Mouse (Mus musculus): Measurements from ENCODE around the gene Tigd4. TPM values are rescaled to one million over a fixed set of nuclear protein-coding genes. Genes with fewer than 3 reads are reported as not detected.

Gene Tigd4
- polyA plus RNA-seq, 1 experiment = not detected

- H3K79me3 ChIP-seq (ENCODE audit: low read depth) = no peaks in the 10 kb centered on the region
- no peak for TF ChIP-seq MYOD1 (IDR thresholded peaks at IDR 0.05; ENCODE audit: control insufficient read depth, insufficient read length, low read depth)
- TF ChIP-seq FOSL1 (IDR thresholded peaks at IDR 0.05; ENCODE audit: insufficient read depth, low read length, poor library complexity, severe bottlenecking) = no peak
- no peak for TF ChIP-seq CEBPB (IDR thresholded peaks at IDR 0.05; ENCODE audit: low read depth)
- TF ChIP-seq MYOG (IDR thresholded peaks at IDR 0.05; ENCODE audit: control insufficient read depth, extremely low read depth, insufficient read length) = no peak
- no peak for TF ChIP-seq CTCF (IDR thresholded peaks at IDR 0.05; ENCODE audit: control insufficient read depth, insufficient read depth, insufficient read length)
- no peak for TF ChIP-seq MAX (IDR thresholded peaks at IDR 0.05)
- TF ChIP-seq USF1 (IDR thresholded peaks at IDR 0.05; ENCODE audit: low read depth) = no peak
- H3K79me2 ChIP-seq (ENCODE audit: control insufficient read depth, insufficient read depth) = no peaks in the 10 kb centered on the region
- no peak overlapping the region for H3ac ChIP-seq (ENCODE audit: control insufficient read depth, insufficient read length, low read depth)
- H3K27me3 ChIP-seq (ENCODE audit: control insufficient read depth, insufficient read depth, insufficient read length) = no peaks in the 10 kb centered on the region
- H3K4me3 ChIP-seq (ENCODE audit: insufficient read depth, poor library complexity, severe bottlenecking) = no peak overlapping the region
- H3K36me3 ChIP-seq (ENCODE audit: control insufficient read depth, insufficient read depth) = no peaks in the 10 kb centered on the region
These were observed 5.4 kb downstream of the Tigd4 start for GRCm38 (mm10) chr3:84598756-84599155.

DNA sequence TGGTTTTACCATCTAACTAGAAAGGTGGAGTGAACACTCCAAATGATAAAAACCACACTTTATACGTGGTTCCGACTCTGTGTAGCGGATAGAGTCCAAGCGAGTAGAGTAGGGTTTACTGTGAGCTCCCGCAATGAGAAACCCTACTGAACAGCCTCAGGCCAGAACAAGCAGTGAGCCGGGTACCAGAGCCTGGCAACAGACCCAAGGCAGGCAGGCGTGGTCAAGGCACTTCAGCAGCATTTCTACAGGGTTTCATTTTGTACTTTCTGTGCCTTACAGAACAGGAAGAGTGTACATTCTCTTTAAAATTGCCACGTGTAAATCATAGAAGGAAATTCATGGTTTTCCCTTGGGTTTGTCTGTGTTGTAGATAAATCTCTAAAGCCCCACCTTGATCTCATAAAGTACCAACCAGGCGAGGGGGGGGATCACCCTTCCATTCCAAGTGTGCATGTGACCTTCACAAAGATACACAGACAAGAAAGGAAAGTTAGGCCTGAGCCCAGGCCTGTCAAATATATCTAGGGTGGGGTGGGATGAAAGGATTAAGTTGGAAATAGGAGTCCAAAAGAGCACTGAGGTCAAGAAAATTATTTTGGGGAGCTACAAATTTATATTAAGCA is 8.6 kb downstream of the Tigd4 start:
- H3K4me3 ChIP-seq (ENCODE audit: insufficient read depth, poor library complexity, severe bottlenecking) = no peak overlapping the region
- H3ac ChIP-seq (ENCODE audit: control insufficient read depth, insufficient read length, low read depth) = no peak overlapping the region
- TF ChIP-seq CEBPB (IDR thresholded peaks at IDR 0.05; ENCODE audit: low read depth) = no peak
- TF ChIP-seq MYOG (IDR thresholded peaks at IDR 0.05; ENCODE audit: control insufficient read depth, extremely low read depth, insufficient read length) = no peak
- TF ChIP-seq FOSL1 (IDR thresholded peaks at IDR 0.05; ENCODE audit: insufficient read depth, low read length, poor library complexity, severe bottlenecking) = no peak
- TF ChIP-seq USF1 (IDR thresholded peaks at IDR 0.05; ENCODE audit: low read depth) = no peak
- TF ChIP-seq CTCF (IDR thresholded peaks at IDR 0.05; ENCODE audit: control insufficient read depth, insufficient read depth, insufficient read length) = no peak
- TF ChIP-seq MYOD1 (IDR thresholded peaks at IDR 0.05; ENCODE audit: control insufficient read depth, insufficient read length, low read depth) = no peak
- TF ChIP-seq MAX (IDR thresholded peaks at IDR 0.05) = no peak
- H3K27me3 ChIP-seq (ENCODE audit: control insufficient read depth, insufficient read depth, insufficient read length) = no peaks in the 10 kb centered on the region
- H3K36me3 ChIP-seq (ENCODE audit: control insufficient read depth, insufficient read depth) = no peaks in the 10 kb centered on the region
- H3K79me2 ChIP-seq (ENCODE audit: control insufficient read depth, insufficient read depth) = no peaks in the 10 kb centered on the region
- no peaks in the 10 kb centered on the region for H3K79me3 ChIP-seq (ENCODE audit: low read depth)

DNA sequence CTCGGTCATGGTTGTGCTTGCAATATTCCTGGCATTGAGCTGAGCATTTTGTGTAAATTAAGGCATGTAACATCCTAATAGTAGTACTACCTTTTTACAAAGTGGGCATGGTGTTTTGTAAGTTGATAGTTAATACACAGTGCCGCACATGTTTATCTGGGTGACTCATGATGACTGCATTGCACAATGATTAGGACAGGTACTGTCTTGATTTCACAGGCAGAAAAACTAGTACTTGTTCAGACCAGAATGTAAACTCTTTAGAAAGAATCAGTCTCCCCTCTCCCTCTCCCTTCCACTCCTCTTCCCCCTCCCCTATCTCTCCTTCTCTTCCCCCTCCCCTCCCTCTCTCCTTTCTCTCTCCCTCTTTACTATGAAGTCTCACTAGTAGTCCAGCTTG is 9.4 kb downstream of the Tigd4 start:
- TF ChIP-seq MAX (IDR thresholded peaks at IDR 0.05) (no peak), FOSL1 (IDR thresholded peaks at IDR 0.05; ENCODE audit: insufficient read depth, low read length, poor library complexity, severe bottlenecking) (no peak), CTCF (IDR thresholded peaks at IDR 0.05; ENCODE audit: control insufficient read depth, insufficient read depth, insufficient read length) (no peak), CEBPB (IDR thresholded peaks at IDR 0.05; ENCODE audit: low read depth) (peak; percentile 60), MYOD1 (IDR thresholded peaks at IDR 0.05; ENCODE audit: control insufficient read depth, insufficient read length, low read depth) (no peak)
- Histone ChIP-seq H3ac (ENCODE audit: control insufficient read depth, insufficient read length, low read depth) (no peak overlapping the region), H3K79me2 (ENCODE audit: control insufficient read depth, insufficient read depth) (no peaks in the 10 kb centered on the region), H3K27me3 (ENCODE audit: control insufficient read depth, insufficient read depth, insufficient read length) (no peaks in the 10 kb centered on the region), H3K4me3 (ENCODE audit: insufficient read depth, poor library complexity, severe bottlenecking) (no peak overlapping the region), H3K36me3 (ENCODE audit: control insufficient read depth, insufficient read depth) (no peaks in the 10 kb centered on the region), H3K79me3 (ENCODE audit: low read depth) (no peaks in the 10 kb centered on the region)

GRCm38 (mm10) chr3:84603212-84603611 is 9.8 kb downstream of the Tigd4 start:
- Histone ChIP-seq H3K36me3 (ENCODE audit: control insufficient read depth, insufficient read depth) (no peaks in the 10 kb centered on the region), H3K79me2 (ENCODE audit: control insufficient read depth, insufficient read depth) (no peaks in the 10 kb centered on the region), H3K27me3 (ENCODE audit: control insufficient read depth, insufficient read depth, insufficient read length) (no peaks in the 10 kb centered on the region), H3K4me3 (ENCODE audit: insufficient read depth, poor library complexity, severe bottlenecking) (no peak overlapping the region), H3K79me3 (ENCODE audit: low read depth) (no peaks in the 10 kb centered on the region), H3ac (ENCODE audit: control insufficient read depth, insufficient read length, low read depth) (no peak overlapping the region)
- TF ChIP-seq USF1 (IDR thresholded peaks at IDR 0.05; ENCODE audit: low read depth) (no peak), FOSL1 (IDR thresholded peaks at IDR 0.05; ENCODE audit: insufficient read depth, low read length, poor library complexity, severe bottlenecking) (no peak), MYOD1 (IDR thresholded peaks at IDR 0.05; ENCODE audit: control insufficient read depth, insufficient read length, low read depth) (no peak), CEBPB (IDR thresholded peaks at IDR 0.05; ENCODE audit: low read depth) (no peak), MAX (IDR thresholded peaks at IDR 0.05) (no peak), CTCF (IDR thresholded peaks at IDR 0.05; ENCODE audit: control insufficient read depth, insufficient read depth, insufficient read length) (no peak), MYOG (IDR thresholded peaks at IDR 0.05; ENCODE audit: control insufficient read depth, extremely low read depth, insufficient read length) (no peak)

- Histone ChIP-seq H3ac (ENCODE audit: control insufficient read depth, insufficient read length, low read depth) (no peak overlapping the region), H3K27me3 (ENCODE audit: control insufficient read depth, insufficient read depth, insufficient read length) (no peaks in the 10 kb centered on the region), H3K4me3 (ENCODE audit: insufficient read depth, poor library complexity, severe bottlenecking) (no peak overlapping the region), H3K79me3 (ENCODE audit: low read depth) (no peaks in the 10 kb centered on the region), H3K36me3 (ENCODE audit: control insufficient read depth, insufficient read depth) (no peaks in the 10 kb centered on the region), H3K79me2 (ENCODE audit: control insufficient read depth, insufficient read depth) (no peaks in the 10 kb centered on the region)
- TF ChIP-seq FOSL1 (IDR thresholded peaks at IDR 0.05; ENCODE audit: insufficient read depth, low read length, poor library complexity, severe bottlenecking) = no peak
- TF ChIP-seq MYOD1 (IDR thresholded peaks at IDR 0.05; ENCODE audit: control insufficient read depth, insufficient read length, low read depth) = no peak
- TF ChIP-seq MAX (IDR thresholded peaks at IDR 0.05) = no peak
- TF ChIP-seq CTCF (IDR thresholded peaks at IDR 0.05; ENCODE audit: control insufficient read depth, insufficient read depth, insufficient read length) = no peak
- TF ChIP-seq MYOG (IDR thresholded peaks at IDR 0.05; ENCODE audit: control insufficient read depth, extremely low read depth, insufficient read length) = no peak
- no peak for TF ChIP-seq CEBPB (IDR thresholded peaks at IDR 0.05; ENCODE audit: low read depth)
- no peak for TF ChIP-seq USF1 (IDR thresholded peaks at IDR 0.05; ENCODE audit: low read depth)
These were observed 16.9 kb downstream of the Tigd4 start for GRCm38 (mm10) chr3:84610183-84610710.

Measured in C2C12 (cell line).